Mouse (Mus musculus): ENCODE measurements at regions not wholly inside any gene's neighbourhood (a gene's known extent, or its start where the extent isn't known, plus 50 kb on each side); places are given as distances from the start of the nearest gene placed in this dataset.

- 95% methylated on average over 3 of the region's 3 CpGs for WGBS
- H3K4me2 ChIP-seq (ENCODE audit: low read length): no peak overlapping the region
- H3K4me1 ChIP-seq (replicated peaks; ENCODE audit: control insufficient read depth, insufficient read depth, low read length): peaks cover 11% of the 10 kb centered on the region
- H3K36me3 ChIP-seq (ENCODE audit: control insufficient read depth, insufficient read depth): no peaks in the 10 kb centered on the region
- H3K9ac ChIP-seq (replicated peaks; ENCODE audit: low read depth, low read length): no peak overlapping the region
- no peak for ATAC-seq
- H3K27me3 ChIP-seq (replicated peaks; ENCODE audit: control insufficient read depth, insufficient read depth, low read length): no peaks in the 10 kb centered on the region
- H3K27ac ChIP-seq (ENCODE audit: low read length): no peak overlapping the region
- peaks cover 5% of the 10 kb centered on the region; the same call in 1 of the 2 replicates for H3K9me3 ChIP-seq (ENCODE audit: control insufficient read depth, low read length)
- H3K4me3 ChIP-seq (replicated peaks; ENCODE audit: low read length): no peak overlapping the region
Measured at GRCm38 (mm10) chr4:131056293-131056692, 112.1 kb downstream of the Matn1 start.

- Histone ChIP-seq H3K4me3 (replicated peaks; ENCODE audit: low read length) (no peak overlapping the region), H3K9me3 (ENCODE audit: control insufficient read depth, low read length) (no peaks in the 10 kb centered on the region), H3K36me3 (ENCODE audit: control insufficient read depth, insufficient read depth) (no peaks in the 10 kb centered on the region), H3K27ac (ENCODE audit: low read length) (no peak overlapping the region), H3K4me1 (replicated peaks; ENCODE audit: control insufficient read depth, insufficient read depth, low read length) (peaks cover 11% of the 10 kb centered on the region), H3K27me3 (replicated peaks; ENCODE audit: control insufficient read depth, insufficient read depth, low read length) (no peaks in the 10 kb centered on the region), H3K9ac (replicated peaks; ENCODE audit: low read depth, low read length) (no peak overlapping the region), H3K4me2 (ENCODE audit: low read length) (no peak overlapping the region)
- 61% methylated on average over 7 of the region's 7 CpGs for WGBS
- no peak for ATAC-seq
Measured at GRCm38 (mm10) chr4:131059572-131059971, 115.4 kb downstream of the Matn1 start.

GRCm38 (mm10) chr4:131060191-131060680, 116.1 kb downstream of the Matn1 start:
- Histone ChIP-seq H3K27ac (ENCODE audit: low read length) (no peak overlapping the region), H3K4me3 (replicated peaks; ENCODE audit: low read length) (no peak overlapping the region), H3K9ac (replicated peaks; ENCODE audit: low read depth, low read length) (no peak overlapping the region), H3K4me2 (ENCODE audit: low read length) (no peak overlapping the region), H3K36me3 (ENCODE audit: control insufficient read depth, insufficient read depth) (no peaks in the 10 kb centered on the region), H3K9me3 (ENCODE audit: control insufficient read depth, low read length) (no peaks in the 10 kb centered on the region), H3K27me3 (replicated peaks; ENCODE audit: control insufficient read depth, insufficient read depth, low read length) (no peaks in the 10 kb centered on the region), H3K4me1 (replicated peaks; ENCODE audit: control insufficient read depth, insufficient read depth, low read length) (peaks cover 11% of the 10 kb centered on the region)
- no peak for ATAC-seq
- 46% methylated on average over 1 of the region's 1 CpGs for WGBS

- no peaks in the 10 kb centered on the region for H3K9me3 ChIP-seq (ENCODE audit: control insufficient read depth, low read length)
- peaks cover 11% of the 10 kb centered on the region for H3K4me1 ChIP-seq (replicated peaks; ENCODE audit: control insufficient read depth, insufficient read depth, low read length)
- 0 out of 2 replicates have a peak, but pooled peaks have one; percentile 36 for ATAC-seq
- no peaks in the 10 kb centered on the region for H3K36me3 ChIP-seq (ENCODE audit: control insufficient read depth, insufficient read depth)
- H3K4me3 ChIP-seq (replicated peaks; ENCODE audit: low read length): no peak overlapping the region
- no peak overlapping the region for H3K9ac ChIP-seq (replicated peaks; ENCODE audit: low read depth, low read length)
- no peak overlapping the region for H3K27ac ChIP-seq (ENCODE audit: low read length)
- WGBS: 16% methylated on average over 2 of the region's 2 CpGs
- no peaks in the 10 kb centered on the region for H3K27me3 ChIP-seq (replicated peaks; ENCODE audit: control insufficient read depth, insufficient read depth, low read length)
- no peak overlapping the region for H3K4me2 ChIP-seq (ENCODE audit: low read length)
Measured at GRCm38 (mm10) chr4:131060706-131061105, 116.5 kb downstream of the Matn1 start.

GRCm38 (mm10) chr4:131062592-131062991, 118.4 kb downstream of the Matn1 start:
- peaks cover 21% of the 10 kb centered on the region for H3K4me1 ChIP-seq (replicated peaks; ENCODE audit: control insufficient read depth, insufficient read depth, low read length)
- H3K4me3 ChIP-seq (replicated peaks; ENCODE audit: low read length): no peak overlapping the region
- no peak for ATAC-seq
- H3K9me3 ChIP-seq (ENCODE audit: control insufficient read depth, low read length): no peaks in the 10 kb centered on the region
- 82% methylated on average over 4 of the region's 4 CpGs for WGBS
- no peaks in the 10 kb centered on the region for H3K27me3 ChIP-seq (replicated peaks; ENCODE audit: control insufficient read depth, insufficient read depth, low read length)
- no peak overlapping the region for H3K27ac ChIP-seq (ENCODE audit: low read length)
- H3K36me3 ChIP-seq (ENCODE audit: control insufficient read depth, insufficient read depth): no peaks in the 10 kb centered on the region
- no peak overlapping the region for H3K4me2 ChIP-seq (ENCODE audit: low read length)
- H3K9ac ChIP-seq (replicated peaks; ENCODE audit: low read depth, low read length): no peak overlapping the region

GRCm38 (mm10) chr4:131066186-131066939, 122.2 kb downstream of the Matn1 start:
- H3K4me1 ChIP-seq (replicated peaks; ENCODE audit: control insufficient read depth, insufficient read depth, low read length): peaks cover 10% of the 10 kb centered on the region
- no peak overlapping the region for H3K4me2 ChIP-seq (ENCODE audit: low read length)
- peak overlapping the region; percentile 4; the same call in 1 of the 2 replicates for H3K27ac ChIP-seq (ENCODE audit: low read length)
- peak; percentile 93 for ATAC-seq
- no peak overlapping the region for H3K9ac ChIP-seq (replicated peaks; ENCODE audit: low read depth, low read length)
- no peaks in the 10 kb centered on the region for H3K27me3 ChIP-seq (replicated peaks; ENCODE audit: control insufficient read depth, insufficient read depth, low read length)
- H3K36me3 ChIP-seq (ENCODE audit: control insufficient read depth, insufficient read depth): no peaks in the 10 kb centered on the region
- no peak overlapping the region for H3K4me3 ChIP-seq (replicated peaks; ENCODE audit: low read length)
- no peaks in the 10 kb centered on the region for H3K9me3 ChIP-seq (ENCODE audit: control insufficient read depth, low read length)
- 7% methylated on average over 8 of the region's 8 CpGs for WGBS

GRCm38 (mm10) chr4:131070566-131070965, 126.4 kb downstream of the Matn1 start:
- H3K4me2 ChIP-seq (ENCODE audit: low read length): no peak overlapping the region
- no peaks in the 10 kb centered on the region for H3K9me3 ChIP-seq (ENCODE audit: control insufficient read depth, low read length)
- no peaks in the 10 kb centered on the region for H3K36me3 ChIP-seq (ENCODE audit: control insufficient read depth, insufficient read depth)
- H3K9ac ChIP-seq (replicated peaks; ENCODE audit: low read depth, low read length): no peak overlapping the region
- no peak overlapping the region for H3K27ac ChIP-seq (ENCODE audit: low read length)
- H3K27me3 ChIP-seq (replicated peaks; ENCODE audit: control insufficient read depth, insufficient read depth, low read length): no peaks in the 10 kb centered on the region
- ATAC-seq: no peak
- no peak overlapping the region for H3K4me3 ChIP-seq (replicated peaks; ENCODE audit: low read length)
- peaks cover 14% of the 10 kb centered on the region for H3K4me1 ChIP-seq (replicated peaks; ENCODE audit: control insufficient read depth, insufficient read depth, low read length)

GRCm38 (mm10) chr4:131072623-131073022, 128.4 kb downstream of the Matn1 start:
- peaks cover 3% of the 10 kb centered on the region; the same call in 1 of the 2 replicates for H3K4me1 ChIP-seq (replicated peaks; ENCODE audit: control insufficient read depth, insufficient read depth, low read length)
- no peak overlapping the region for H3K4me3 ChIP-seq (replicated peaks; ENCODE audit: low read length)
- 94% methylated on average over 2 of the region's 2 CpGs for WGBS
- H3K9ac ChIP-seq (replicated peaks; ENCODE audit: low read depth, low read length): no peak overlapping the region
- no peak for ATAC-seq
- H3K27me3 ChIP-seq (replicated peaks; ENCODE audit: control insufficient read depth, insufficient read depth, low read length): no peaks in the 10 kb centered on the region
- H3K9me3 ChIP-seq (ENCODE audit: control insufficient read depth, low read length): no peaks in the 10 kb centered on the region
- H3K4me2 ChIP-seq (ENCODE audit: low read length): no peak overlapping the region
- no peak overlapping the region for H3K27ac ChIP-seq (ENCODE audit: low read length)
- no peaks in the 10 kb centered on the region for H3K36me3 ChIP-seq (ENCODE audit: control insufficient read depth, insufficient read depth)

GRCm38 (mm10) chr4:131073420-131073819, 129.2 kb downstream of the Matn1 start:
- Histone ChIP-seq H3K9ac (replicated peaks; ENCODE audit: low read depth, low read length) (no peak overlapping the region), H3K4me2 (ENCODE audit: low read length) (no peak overlapping the region), H3K4me3 (replicated peaks; ENCODE audit: low read length) (no peak overlapping the region), H3K9me3 (ENCODE audit: control insufficient read depth, low read length) (no peaks in the 10 kb centered on the region), H3K27me3 (replicated peaks; ENCODE audit: control insufficient read depth, insufficient read depth, low read length) (no peaks in the 10 kb centered on the region), H3K4me1 (replicated peaks; ENCODE audit: control insufficient read depth, insufficient read depth, low read length) (peaks cover 3% of the 10 kb centered on the region; the same call in 1 of the 2 replicates), H3K27ac (ENCODE audit: low read length) (no peak overlapping the region), H3K36me3 (ENCODE audit: control insufficient read depth, insufficient read depth) (no peaks in the 10 kb centered on the region)
- no peak for ATAC-seq
- 77% methylated on average over 8 of the region's 8 CpGs for WGBS
